Mouse (Mus musculus) brain, embryonic 14.5 days (tissue): Measurements from ENCODE around the gene Apon.

Source experiments
- CTCF ChIP-seq: fragments of 200-500 bp; IDR thresholded peaks from 2 replicates; pipeline ENCODE4 v1.5.1; 2012; ENCODE audit warnings: inconsistent platforms, mild to moderate bottlenecking, moderate library complexity, borderline replicate concordance; ENCODE audit not compliant: insufficient read depth, insufficient read length; ENCODE audit errors: extremely low read depth
- POLR2A ChIP-seq: fragments of 200-500 bp; IDR thresholded peaks from 2 replicates; pipeline ENCODE4 v1.6.1; 2012; ENCODE audit warnings: mild to moderate bottlenecking, inconsistent platforms, borderline replicate concordance; ENCODE audit not compliant: poor library complexity, insufficient read depth, insufficient read length, severe bottlenecking; ENCODE audit errors: extremely low read depth

GRCm38 (mm10) chr10:128255925-128256324 lies 2.0 kb downstream of the Apon start:
- TF ChIP-seq CTCF (no peak), POLR2A (no peak)
